8 mouse cellular contexts compared by ENCODE assay signal in the genomic region with DNA sequence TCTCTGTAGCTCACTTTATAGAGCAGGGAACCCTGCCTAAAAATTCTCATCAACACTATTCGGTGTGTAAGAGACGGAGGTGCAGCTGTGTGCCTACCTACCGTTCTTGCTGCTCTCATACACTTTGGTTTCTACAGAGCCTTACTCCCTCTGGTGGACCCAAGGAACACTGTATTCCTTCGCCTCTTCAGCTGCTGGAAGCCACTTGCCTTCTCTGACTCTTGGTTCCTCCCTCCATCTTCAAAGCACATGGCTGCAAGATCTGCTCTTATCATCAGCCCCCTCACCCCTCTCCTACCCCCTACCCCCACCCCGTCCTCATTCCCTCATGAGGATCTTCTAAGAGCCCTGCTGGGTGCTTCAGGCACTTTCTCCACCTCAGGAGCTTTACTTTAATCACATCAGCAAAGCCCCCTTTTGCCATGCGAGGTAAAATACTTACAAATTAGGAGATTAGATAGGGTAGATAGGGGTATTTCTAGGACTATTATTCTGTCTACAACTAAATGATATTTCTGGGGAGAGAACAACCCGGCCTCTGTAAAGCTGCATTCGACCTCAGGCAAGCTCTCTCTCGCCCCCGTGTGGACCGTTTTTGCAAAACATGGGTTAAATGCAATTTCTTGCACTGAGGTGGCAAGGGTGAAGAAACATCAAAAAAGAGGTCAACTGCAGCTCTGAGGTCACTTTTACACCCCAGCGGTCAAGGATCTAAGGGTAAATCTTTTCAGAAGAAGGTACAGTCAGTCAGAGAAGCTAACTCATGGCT. TPM values are rescaled to one million over a fixed set of nuclear protein-coding genes. Genes with fewer than 3 reads are reported as not detected.
DNase-seq lines count a peak whose midpoint lies in the region; ATAC-seq and TF ChIP-seq lines count a peak whose summit lies in the region.

No protein-coding gene starts in this region.

- no peaks in the 10 kb centered on the region for H3K4me1 ChIP-seq in forebrain, postnatal 0 days (ENCODE audit: insufficient read depth)
- H3K4me1 ChIP-seq in hindbrain, embryonic 11.5 days (replicated peaks; ENCODE audit: control insufficient read depth, insufficient read depth, low read length), result no peaks in the 10 kb centered on the region

- no peak overlapping the region for H3K9ac ChIP-seq in forebrain, postnatal 0 days
- H3K9ac ChIP-seq in hindbrain, embryonic 11.5 days (ENCODE audit: low read depth, low read length), result no peak overlapping the region

- peak overlapping the region; percentile 50 for H3K4me2 ChIP-seq in forebrain, postnatal 0 days (ENCODE audit: low read depth)
- peak overlapping the region; percentile 29 for H3K4me2 ChIP-seq in hindbrain, embryonic 11.5 days (replicated peaks; ENCODE audit: low read depth, low read length)

- no peak overlapping the region for H3K27ac ChIP-seq in forebrain, postnatal 0 days (ENCODE audit: low read depth, low read length)
- no peak overlapping the region for H3K27ac ChIP-seq in hindbrain, embryonic 11.5 days (ENCODE audit: low read depth, low read length)

- peak overlapping the region; percentile 18; the same call in 1 of the 2 replicates for H3K4me3 ChIP-seq in forebrain, postnatal 0 days (ENCODE audit: low read depth, low read length)
- no peak overlapping the region for H3K4me3 ChIP-seq in hindbrain, embryonic 11.5 days (ENCODE audit: low read depth, low read length)

- peak; percentile 63 for DNase-seq in NIH3T3 (ENCODE audit: low read depth)
- DNase-seq in cerebellum, adult 8-10 months, result peak; percentile 49
- peak; percentile 80 for DNase-seq in forebrain, postnatal 0 days
- peak; percentile 88 for DNase-seq in hindbrain, embryonic 11.5 days (ENCODE audit: low spot score)
- peak; percentile 45 to 54 for DNase-seq in layer of hippocampus, postnatal 14 days (ENCODE audit: low spot score in 2 of 2)
- DNase-seq in lung, postnatal 10 days, result peak; percentile 77
- peak; percentile 85 for DNase-seq in retina, embryonic 14.5 days (ENCODE audit: low spot score)
- peak; percentile 43 to 53 for DNase-seq in thymus, postnatal 36 days

- TF ChIP-seq CTCF in forebrain, postnatal 0 days (IDR thresholded peaks at IDR 0.05; ENCODE audit: low read depth), result peak; percentile 84

- H3K9me3 ChIP-seq in forebrain, postnatal 0 days (ENCODE audit: low read length), result no peaks in the 10 kb centered on the region
- no peaks in the 10 kb centered on the region for H3K9me3 ChIP-seq in hindbrain, embryonic 11.5 days (ENCODE audit: control insufficient read depth, low read length)

- WGBS in forebrain, postnatal 0 days, result 7% methylated on average over 12 of the region's 12 CpGs
- 16% methylated on average over 12 of the region's 12 CpGs for WGBS in hindbrain, embryonic 11.5 days

- H3K36me3 ChIP-seq in forebrain, postnatal 0 days (ENCODE audit: insufficient read depth), result no peaks in the 10 kb centered on the region
- H3K36me3 ChIP-seq in hindbrain, embryonic 11.5 days (ENCODE audit: control insufficient read depth, insufficient read depth, low read length), result no peaks in the 10 kb centered on the region

- H3K27me3 ChIP-seq in forebrain, postnatal 0 days (ENCODE audit: insufficient read depth, low read length), result no peaks in the 10 kb centered on the region
- no peaks in the 10 kb centered on the region for H3K27me3 ChIP-seq in hindbrain, embryonic 11.5 days (ENCODE audit: control insufficient read depth, insufficient read depth, low read length)

- peak; percentile 92 for ATAC-seq in forebrain, postnatal 0 days
- 0 out of 2 replicates have a peak, but pooled peaks have one; percentile 25 for ATAC-seq in hindbrain, embryonic 11.5 days (ENCODE audit: low FRiP score)

RNA-seq across cellular contexts. Expression of a gene that starts 20.3 kb away (rescaled TPM):
- total RNA-seq in forebrain, postnatal 0 days (2014; rRNA removed), result 0.48 and 0.62 TPM in 2 replicates
- 1.2 and 2.3 TPM in 2 replicates for polyA plus RNA-seq in forebrain, postnatal 0 days (2015; fragmentation: Nextera tagmentation; extraction: Ambion mirVana)
- polyA plus RNA-seq in hindbrain, embryonic 11.5 days (2014; fragmentation: Nextera tagmentation; extraction: Ambion mirVana), result 0.08 TPM in 1 of 2 replicates, not detected in the other
- total RNA-seq in layer of hippocampus, postnatal 14 days (2021), result 1 to 10 TPM; 2.1 to 2.3 TPM

RNA-seq across cellular contexts. Expression of a gene that starts 26.8 kb away (rescaled TPM):
- total RNA-seq in forebrain, postnatal 0 days (2014; rRNA removed), result 19.2 and 26.9 TPM in 2 replicates
- 22.9 and 23.3 TPM in 2 replicates for polyA plus RNA-seq in forebrain, postnatal 0 days (2015; fragmentation: Nextera tagmentation; extraction: Ambion mirVana)
- polyA plus RNA-seq in hindbrain, embryonic 11.5 days (2014; fragmentation: Nextera tagmentation; extraction: Ambion mirVana), result 11.6 and 16.0 TPM in 2 replicates
- total RNA-seq in layer of hippocampus, postnatal 14 days (2021), result 1 to 10 TPM; 4.7 to 6.2 TPM
